Mouse (Mus musculus) 3134 (cell line): Measurements from ENCODE around the gene Sema3b.

Experiments used
- DNase-seq: peaks from one replicate; pipeline ENCODE4 v3.0.0-alpha.2; 2011; ENCODE audit warnings: low spot score; ENCODE audit not compliant: insufficient read length; ENCODE audit errors: extremely low read depth

Sema3b gene

GRCm38 (mm10) chr9:107618098-107618497, 9.1 kb upstream of the Sema3b start:
- no peak for DNase-seq

GRCm38 (mm10) chr9:107617461-107617860, 8.4 kb upstream of the Sema3b start:
- no peak for DNase-seq

GRCm38 (mm10) chr9:107615035-107615434, 6.0 kb upstream of the Sema3b start:
- DNase-seq = no peak

GRCm38 (mm10) chr9:107612945-107613569, 4.0 kb upstream of the Sema3b start:
- no peak for DNase-seq

GRCm38 (mm10) chr9:107612191-107612944, 3.3 kb upstream of the Sema3b start:
- peak; percentile 98 for DNase-seq

- no peak for DNase-seq
Observed at GRCm38 (mm10) chr9:107611456-107612190, 2.6 kb upstream of the Sema3b start.

GRCm38 (mm10) chr9:107609433-107609830, 403 bp upstream of the Sema3b start:
- DNase-seq = no peak

- DNase-seq = no peak
Observed at GRCm38 (mm10) chr9:107607653-107608245, 1.3 kb downstream of the Sema3b start.

GRCm38 (mm10) chr9:107607036-107607435, 2.0 kb downstream of the Sema3b start:
- no peak for DNase-seq

- DNase-seq = no peak
Observed at GRCm38 (mm10) chr9:107606591-107606990, 2.4 kb downstream of the Sema3b start.

GRCm38 (mm10) chr9:107605041-107605661, 3.9 kb downstream of the Sema3b start:
- peak; percentile 73 for DNase-seq

GRCm38 (mm10) chr9:107603251-107603650, 5.8 kb downstream of the Sema3b start:
- DNase-seq = no peak

GRCm38 (mm10) chr9:107602068-107602648, 6.9 kb downstream of the Sema3b start:
- peak; percentile 62 for DNase-seq

- DNase-seq = no peak
Observed at GRCm38 (mm10) chr9:107601275-107601674, 7.8 kb downstream of the Sema3b start.

GRCm38 (mm10) chr9:107600745-107601144, 8.3 kb downstream of the Sema3b start:
- no peak for DNase-seq

GRCm38 (mm10) chr9:107599842-107600241, 9.2 kb downstream of the Sema3b start:
- DNase-seq = no peak

GRCm38 (mm10) chr9:107599433-107599832, 9.6 kb downstream of the Sema3b start:
- no peak for DNase-seq

GRCm38 (mm10) chr9:107598385-107598784, 10.6 kb downstream of the Sema3b start:
- no peak for DNase-seq

- DNase-seq = no peak
Observed at GRCm38 (mm10) chr9:107596619-107597569, 12.1 kb downstream of the Sema3b start.
